Mouse (Mus musculus) hindbrain, postnatal 0 days (tissue): ENCODE results near the gene Orc5. TPM values are rescaled to one million over a fixed set of nuclear protein-coding genes. Genes with fewer than 3 reads are reported as not detected.

Experiments used
- ATAC-seq: fragments of 200-750 bp; cut with Nextera tagmentation; 2 replicates; pipeline ENCODE4 v1.8.0; 2017; ENCODE audit warnings: mild to moderate bottlenecking, moderate TSS enrichment, moderate library complexity
- DNase-seq: peaks from one replicate; pipeline ENCODE4 v3.0.0-alpha.2; 2015; ENCODE audit warnings: low spot score
- H3K27ac ChIP-seq: fragments of 300-500 bp; sonication (generic); 2 replicates; pipeline ENCODE4 v1.5.1; 2014; ENCODE audit warnings: mild to moderate bottlenecking
- H3K27me3 ChIP-seq: fragments of 300-500 bp; sonication (generic); 2 replicates; pipeline ENCODE4 v1.6.1; 2014; ENCODE audit warnings: low read length, mixed read lengths; ENCODE audit not compliant: insufficient read depth
- H3K36me3 ChIP-seq: fragments of 300-500 bp; sonication (generic); 2 replicates; pipeline ENCODE4 v1.6.1; 2014; ENCODE audit warnings: low read length, mixed read lengths; ENCODE audit not compliant: insufficient read depth
- H3K4me1 ChIP-seq: fragments of 300-500 bp; sonication (generic); 2 replicates; pipeline ENCODE4 v1.6.1; 2014; ENCODE audit warnings: antibody characterized with exemption, low read length, mixed read lengths; ENCODE audit not compliant: insufficient read depth
- H3K4me2 ChIP-seq: fragments of 300-500 bp; sonication (generic); 2 replicates; pipeline ENCODE4 v1.6.1; 2014; ENCODE audit warnings: low read depth, mild to moderate bottlenecking, low read length, moderate library complexity, mixed read lengths
- H3K4me3 ChIP-seq: fragments of 300-500 bp; sonication (generic); 2 replicates; pipeline ENCODE4 v1.5.1; 2014; ENCODE audit warnings: low read length
- H3K9ac ChIP-seq: fragments of 300-500 bp; sonication (generic); replicated peaks from 2 replicates; pipeline ENCODE4 v1.6.1; 2014; ENCODE audit warnings: mild to moderate bottlenecking, low read length, moderate library complexity, mixed read lengths
- H3K9me3 ChIP-seq: fragments of 300-500 bp; sonication (generic); 2 replicates; pipeline ENCODE4 v1.6.1; 2016; ENCODE audit warnings: low read length, mixed read lengths
- CTCF ChIP-seq: IDR thresholded peaks from 2 replicates; pipeline ENCODE4 v1.5.1; 2016; ENCODE audit warnings: antibody characterized with exemption, control low read depth, low read depth
- WGBS: fragments of 180-500 bp; shearing (Covaris S2); extraction: QIAGEN DNeasy Blood & Tissue Kit; methylation state at CpG from one replicate; pipeline ENCODE4 v1.1.7; 2014; 5-methylcytosine and 5-hydroxymethylcytosine counted together
- polyA plus RNA-seq: library from polyadenylated mRNA; unstranded; fragments of >200 nt; fragmentation: Nextera tagmentation; extraction: Ambion mirVana; gene quantifications from 2 replicates; pipeline ENCODE4 v1.2.1, GENCODE M21; 2015
- total RNA-seq: library from RNA; depleted of rRNA; stranded (reverse); fragments of >200 nt; gene quantifications from 2 replicates; pipeline ENCODE4 v1.2.3, GENCODE M21; 2014; rRNA removed

The Orc5 gene
- total RNA-seq = 21.5 and 26.3 TPM in 2 replicates
- polyA plus RNA-seq = 30.4 and 30.7 TPM in 2 replicates

DNA sequence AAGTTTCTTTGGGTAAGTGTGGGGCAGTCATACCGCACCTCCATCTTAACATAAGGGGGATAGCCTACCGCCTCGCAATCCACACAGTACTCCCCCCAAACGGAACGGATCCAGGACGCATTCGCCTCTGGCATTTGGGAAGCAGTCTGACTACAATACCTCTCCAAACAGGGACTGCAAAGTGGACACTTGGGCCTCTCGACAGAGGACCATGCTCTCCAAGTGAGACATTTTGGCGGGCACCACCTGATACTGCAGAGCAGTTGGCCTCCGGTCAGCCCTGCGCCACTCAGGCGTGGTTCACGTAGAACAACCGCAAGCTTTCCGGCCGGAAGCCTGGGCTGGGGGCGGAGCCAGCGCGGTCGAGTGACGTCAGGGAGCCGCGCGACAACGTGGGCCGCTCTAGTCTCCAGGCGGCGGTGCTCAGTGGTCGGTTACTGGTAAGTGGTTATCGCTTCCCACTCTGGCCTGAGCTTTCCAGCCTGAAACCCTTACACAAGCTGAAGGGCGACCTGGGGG is at the start of gene Orc5:
Gene Orc5, minus strand, starts transcription at position 397 of the 519 bp plus-strand sequence.
- Histone ChIP-seq H3K4me2 (peak within 1 kb of the TSS; percentile 88), H3K27ac (peak within 1 kb of the TSS; percentile 91), H3K9ac (peak within 1 kb of the TSS; percentile 84), H3K36me3 (peaks cover 14% of the 10 kb centered on the region), H3K27me3 (no peaks in the 10 kb centered on the region), H3K4me1 (0 out of 2 replicates have a peak, but pooled peaks cover 3% of the 10 kb centered on the region), H3K9me3 (no peaks in the 10 kb centered on the region), H3K4me3 (peak within 1 kb of the TSS; percentile 72)
- under 1% methylated on average over 31 of the region's 31 CpGs for WGBS
- peak; percentile 38 for TF ChIP-seq CTCF
- peak; percentile 100 for ATAC-seq
- DNase-seq = peak; percentile 97

DNA sequence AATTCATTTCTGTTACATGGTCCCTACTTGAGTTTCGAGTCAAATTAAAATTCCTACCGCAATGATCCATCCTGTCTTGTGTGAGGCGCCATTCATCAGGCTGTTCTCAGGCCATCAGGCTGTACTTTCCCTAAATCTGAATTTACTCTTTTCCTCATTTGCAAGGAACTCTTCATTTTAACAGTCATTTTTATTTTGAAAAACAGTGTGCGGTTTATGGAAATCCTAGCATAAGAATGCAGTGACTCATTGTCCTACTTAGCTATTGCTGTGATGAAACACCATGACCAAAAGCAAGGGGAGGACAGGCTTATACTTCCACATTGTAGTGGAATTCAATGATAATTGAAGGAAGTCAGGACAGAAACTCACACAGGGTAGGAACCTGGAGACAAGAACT is 46.8 kb upstream of the Orc5 start:
- H3K36me3 ChIP-seq = no peaks in the 10 kb centered on the region
- H3K9ac ChIP-seq = no peak overlapping the region
- no peak overlapping the region for H3K4me2 ChIP-seq
- no peaks in the 10 kb centered on the region for H3K27me3 ChIP-seq
- no peak for DNase-seq
- 97% methylated on average over 4 of the region's 4 CpGs for WGBS
- no peaks in the 10 kb centered on the region for H3K4me1 ChIP-seq
- TF ChIP-seq CTCF = no peak
- no peak overlapping the region for H3K4me3 ChIP-seq
- H3K27ac ChIP-seq = no peak overlapping the region
- ATAC-seq = no peak
- no peaks in the 10 kb centered on the region for H3K9me3 ChIP-seq

DNA sequence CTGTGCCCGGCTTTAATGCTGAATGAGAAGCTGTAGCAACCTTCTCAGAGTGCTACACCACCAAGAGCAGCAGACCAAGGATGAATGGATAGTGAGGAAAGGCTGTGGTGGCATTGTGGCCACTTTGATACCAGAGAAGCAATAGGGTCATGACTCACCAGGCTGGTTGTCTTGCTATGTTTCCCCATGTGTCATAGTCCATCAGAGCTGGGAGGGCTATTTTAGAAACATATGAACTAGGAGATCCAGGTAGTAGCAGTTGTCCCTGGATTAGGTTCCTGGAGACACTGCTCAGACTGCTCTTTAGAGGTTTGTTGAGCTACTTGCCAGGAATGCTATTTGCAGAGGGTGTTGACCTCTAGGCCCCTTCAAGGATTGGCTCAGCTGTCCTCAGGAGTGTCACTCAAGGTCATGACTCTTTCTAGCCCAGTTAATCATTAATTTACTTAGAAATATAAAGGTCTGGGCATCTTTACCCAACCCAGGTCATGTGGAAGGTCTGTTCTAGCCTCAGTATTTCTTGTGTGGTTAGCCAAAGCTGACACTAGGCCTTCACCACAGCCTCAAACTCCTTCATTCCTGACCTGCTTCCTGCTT is 39.2 kb upstream of the Orc5 start:
- Histone ChIP-seq H3K27ac (no peak overlapping the region), H3K27me3 (no peaks in the 10 kb centered on the region), H3K4me3 (no peak overlapping the region), H3K4me2 (no peak overlapping the region), H3K9me3 (no peaks in the 10 kb centered on the region), H3K4me1 (no peaks in the 10 kb centered on the region), H3K36me3 (no peaks in the 10 kb centered on the region), H3K9ac (no peak overlapping the region)
- DNase-seq (no peak), ATAC-seq (no peak)
- WGBS = 76% methylated on average over 1 of the region's 1 CpGs
- no peak for TF ChIP-seq CTCF

DNA sequence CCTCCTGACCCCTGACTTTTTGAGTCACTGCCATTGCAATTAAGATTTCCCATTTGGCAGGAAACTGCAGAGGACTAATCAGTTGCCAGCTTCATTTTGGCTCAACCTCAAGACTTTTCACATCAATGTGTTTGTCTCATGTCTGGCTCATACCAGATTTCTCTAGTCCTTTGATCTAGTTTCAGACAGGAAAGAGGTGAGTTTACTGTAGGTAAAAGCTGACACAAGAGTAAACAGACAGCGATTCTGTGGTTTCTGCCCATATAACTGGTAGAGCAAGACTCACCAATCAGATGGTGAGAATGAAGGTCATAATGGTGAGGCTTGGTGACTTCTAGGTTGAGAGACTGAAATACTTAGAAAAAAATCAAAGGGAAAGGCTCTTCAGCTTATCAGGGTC is 37.3 kb upstream of the Orc5 start:
- no peak overlapping the region for H3K9ac ChIP-seq
- H3K9me3 ChIP-seq = no peaks in the 10 kb centered on the region
- TF ChIP-seq CTCF = no peak
- H3K27ac ChIP-seq = no peak overlapping the region
- no peak overlapping the region for H3K4me2 ChIP-seq
- ATAC-seq = no peak
- DNase-seq = no peak
- no peaks in the 10 kb centered on the region for H3K4me1 ChIP-seq
- H3K36me3 ChIP-seq = no peaks in the 10 kb centered on the region
- 82% methylated on average over 1 of the region's 1 CpGs for WGBS
- no peaks in the 10 kb centered on the region for H3K27me3 ChIP-seq
- no peak overlapping the region for H3K4me3 ChIP-seq

DNA sequence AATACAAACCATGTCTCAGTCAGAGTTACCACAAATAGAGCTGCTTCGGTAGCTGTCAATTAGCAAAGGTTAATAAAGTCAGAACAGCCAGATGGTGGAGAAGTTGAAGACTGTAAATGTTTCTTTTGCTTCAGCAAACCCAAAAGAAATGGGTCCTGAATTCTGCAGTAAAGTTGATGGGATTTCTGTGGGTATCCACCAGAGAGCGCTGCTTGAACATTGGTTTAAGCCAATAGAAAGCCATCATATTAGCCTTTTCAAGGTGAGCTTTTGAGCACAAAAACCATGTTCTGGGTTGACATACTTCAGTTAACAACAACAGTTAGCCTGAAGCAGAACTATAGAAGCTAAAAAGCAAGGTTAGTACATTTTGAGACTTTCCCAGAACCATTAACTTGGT is 34.3 kb upstream of the Orc5 start:
- Histone ChIP-seq H3K36me3 (no peaks in the 10 kb centered on the region), H3K4me1 (no peaks in the 10 kb centered on the region), H3K4me3 (no peak overlapping the region), H3K4me2 (no peak overlapping the region), H3K27me3 (no peaks in the 10 kb centered on the region), H3K27ac (no peak overlapping the region), H3K9ac (no peak overlapping the region), H3K9me3 (no peaks in the 10 kb centered on the region)
- DNase-seq (peak; percentile 28), ATAC-seq (no peak)
- peak; percentile 53 for TF ChIP-seq CTCF
- 58% methylated on average over 2 of the region's 2 CpGs for WGBS

DNA sequence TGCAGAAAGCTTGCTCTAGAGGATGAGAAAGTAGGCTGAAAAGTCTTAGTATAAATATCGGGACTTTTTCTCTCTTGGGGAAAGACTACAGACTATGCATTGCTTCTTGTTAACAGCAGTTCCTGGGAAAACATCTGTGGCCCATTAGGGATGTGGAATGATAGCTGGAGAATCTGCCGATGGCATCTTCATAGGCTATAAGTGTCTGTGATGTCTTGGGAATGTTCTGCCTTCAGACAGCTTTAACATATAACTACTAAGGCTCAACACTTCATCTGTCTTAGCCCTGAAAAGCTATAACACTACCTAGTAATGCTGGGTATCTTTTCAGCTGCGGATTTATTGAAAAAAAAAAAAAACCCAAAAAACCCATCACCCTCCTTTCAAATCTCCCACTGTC is 27.8 kb upstream of the Orc5 start:
- ATAC-seq (no peak), DNase-seq (no peak)
- Histone ChIP-seq H3K4me2 (no peak overlapping the region), H3K27me3 (no peaks in the 10 kb centered on the region), H3K9ac (no peak overlapping the region), H3K9me3 (no peaks in the 10 kb centered on the region), H3K4me3 (no peak overlapping the region), H3K4me1 (no peaks in the 10 kb centered on the region), H3K36me3 (no peaks in the 10 kb centered on the region), H3K27ac (no peak overlapping the region)
- TF ChIP-seq CTCF = no peak
- whole genome bisulfite sequencing = 86% methylated on average over 3 of the region's 3 CpGs

DNA sequence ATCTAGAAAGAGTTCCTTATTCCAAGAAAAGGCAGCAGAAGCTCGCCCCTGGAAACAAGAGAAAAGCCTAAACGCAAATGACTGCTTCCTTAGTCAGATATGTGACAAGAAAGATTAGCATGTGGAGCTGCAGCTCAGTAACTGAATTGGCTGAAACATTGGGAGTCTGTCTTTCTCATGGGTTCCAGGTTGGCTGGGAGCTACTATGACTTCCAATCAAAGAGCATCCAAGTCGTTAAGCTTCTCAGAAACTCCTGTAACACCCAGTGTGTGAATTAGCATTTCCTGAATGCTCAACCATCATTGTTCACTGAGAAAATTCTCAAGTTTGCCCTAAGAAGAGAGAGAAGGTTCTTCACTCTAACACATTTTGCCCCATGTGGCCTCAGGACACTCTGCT is 24.5 kb upstream of the Orc5 start:
- 48% methylated on average over 3 of the region's 3 CpGs for WGBS
- no peak for TF ChIP-seq CTCF
- Histone ChIP-seq H3K36me3 (no peaks in the 10 kb centered on the region), H3K27me3 (no peaks in the 10 kb centered on the region), H3K27ac (no peak overlapping the region), H3K4me2 (no peak overlapping the region), H3K4me1 (no peaks in the 10 kb centered on the region), H3K9ac (no peak overlapping the region), H3K9me3 (no peaks in the 10 kb centered on the region), H3K4me3 (no peak overlapping the region)
- ATAC-seq (no peak), DNase-seq (no peak)
